Mouse (Mus musculus) thymus, adult 2 months (tissue): ENCODE measurements around the gene Arhgap22. TPM values are rescaled to one million over a fixed set of nuclear protein-coding genes. Genes with fewer than 3 reads are reported as not detected.

Experiments
- DNase-seq: peaks from one replicate; pipeline ENCODE4 v3.0.0; 2021
- H3K27ac ChIP-seq: fragments of 200-500 bp; 2 replicates; pipeline ENCODE4 v1.5.1; 2012; ENCODE audit warnings: low read length, control low read depth; ENCODE audit not compliant: control insufficient read depth, insufficient read depth
- H3K27me3 ChIP-seq: fragments of 200-500 bp; 2 replicates; pipeline ENCODE4 v1.6.1; 2012; ENCODE audit warnings: mild to moderate bottlenecking, low read length, moderate library complexity, mixed read lengths; ENCODE audit not compliant: control insufficient read depth, insufficient read depth
- H3K36me3 ChIP-seq: fragments of 200-500 bp; 2 replicates; pipeline ENCODE4 v1.6.1; 2012; ENCODE audit warnings: mild to moderate bottlenecking, low read length, moderate library complexity; ENCODE audit not compliant: control insufficient read depth, insufficient read depth
- H3K4me1 ChIP-seq: fragments of 200-500 bp; replicated peaks from 2 replicates; pipeline ENCODE4 v1.6.1; 2012; ENCODE audit warnings: low read length; ENCODE audit not compliant: control insufficient read depth, insufficient read depth
- H3K4me3 ChIP-seq: fragments of 200-500 bp; 2 replicates; pipeline ENCODE4 v1.5.1; 2012; ENCODE audit warnings: mild to moderate bottlenecking, low read length, control low read depth, moderate library complexity; ENCODE audit not compliant: control insufficient read depth, insufficient read depth
- CTCF ChIP-seq: fragments of 200-500 bp; IDR thresholded peaks from 2 replicates; pipeline ENCODE4 v1.5.1; 2012; ENCODE audit warnings: mild to moderate bottlenecking, control low read depth, low read length, moderate library complexity, borderline replicate concordance; ENCODE audit not compliant: control insufficient read depth, poor library complexity, insufficient read depth; ENCODE audit errors: extremely low read depth
- POLR2A ChIP-seq: fragments of 200-500 bp; IDR thresholded peaks from 2 replicates; pipeline ENCODE4 v1.6.1; 2012; ENCODE audit warnings: mild to moderate bottlenecking, low read length, control low read depth, moderate library complexity; ENCODE audit not compliant: control insufficient read depth, poor library complexity, insufficient read depth; ENCODE audit errors: extremely low read depth
- WGBS: fragments of 180-500 bp; shearing (Covaris S2); methylation state at CpG from one replicate; pipeline ENCODE4 v1.1.7; 2018; 5-methylcytosine and 5-hydroxymethylcytosine counted together
- polyA plus RNA-seq: library from polyadenylated mRNA; depleted of rRNA; stranded (reverse); fragments of >200 nt; gene quantifications from 2 replicates; pipeline ENCODE4 v1.2.3, GENCODE M21; 2012; rRNA removed

Arhgap22 gene
- polyA plus RNA-seq, 1 experiment: 16.2 TPM

GRCm38 (mm10) chr14:33402331-33402730 lies 188.5 kb downstream of the Arhgap22 start:
- H3K4me3 ChIP-seq: no peak overlapping the region
- H3K4me1 ChIP-seq: no peaks in the 10 kb centered on the region
- DNase-seq: peak; percentile 24
- H3K36me3 ChIP-seq: 0 out of 2 replicates have a peak, but pooled peaks cover 3% of the 10 kb centered on the region
- H3K27ac ChIP-seq: no peak overlapping the region
- TF ChIP-seq CTCF: no peak
- TF ChIP-seq POLR2A: no peak
- H3K27me3 ChIP-seq: no peaks in the 10 kb centered on the region
- 100% methylated on average over 1 of the region's 1 CpGs for WGBS

- Histone ChIP-seq H3K4me3 (no peak overlapping the region), H3K27me3 (no peaks in the 10 kb centered on the region), H3K36me3 (no peaks in the 10 kb centered on the region), H3K27ac (no peak overlapping the region), H3K4me1 (no peaks in the 10 kb centered on the region)
- WGBS: 98% methylated on average over 1 of the region's 1 CpGs
- DNase-seq: no peak
- TF ChIP-seq CTCF (no peak), POLR2A (no peak)
Observed at GRCm38 (mm10) chr14:33415746-33416145, 201.9 kb downstream of the Arhgap22 start.

- DNase-seq: no peak
- H3K4me3 ChIP-seq: no peak overlapping the region
- TF ChIP-seq CTCF: no peak
- TF ChIP-seq POLR2A: no peak
- no peaks in the 10 kb centered on the region for H3K27me3 ChIP-seq
- H3K27ac ChIP-seq: no peak overlapping the region
- 91% methylated on average over 3 of the region's 3 CpGs for WGBS
- H3K36me3 ChIP-seq: no peaks in the 10 kb centered on the region
- H3K4me1 ChIP-seq: no peaks in the 10 kb centered on the region
Observed at GRCm38 (mm10) chr14:33418311-33418909, 204.6 kb downstream of the Arhgap22 start.

Other genes starting within 250 kb of the Arhgap22 start
- 0.50 and 0.57 TPM in 2 replicates for gene Lrrc18, start 222.6 kb upstream of the Arhgap22 start, polyA plus RNA-seq
- gene Wdfy4, start 28.5 kb upstream of the Arhgap22 start, polyA plus RNA-seq: 19.4 and 20.0 TPM in 2 replicates
- 11.9 and 15.2 TPM in 2 replicates for gene Mapk8, start 233.1 kb downstream of the Arhgap22 start, polyA plus RNA-seq